Mouse (Mus musculus): Measurements from ENCODE around the gene Nol7.

Nol7 gene

DNA sequence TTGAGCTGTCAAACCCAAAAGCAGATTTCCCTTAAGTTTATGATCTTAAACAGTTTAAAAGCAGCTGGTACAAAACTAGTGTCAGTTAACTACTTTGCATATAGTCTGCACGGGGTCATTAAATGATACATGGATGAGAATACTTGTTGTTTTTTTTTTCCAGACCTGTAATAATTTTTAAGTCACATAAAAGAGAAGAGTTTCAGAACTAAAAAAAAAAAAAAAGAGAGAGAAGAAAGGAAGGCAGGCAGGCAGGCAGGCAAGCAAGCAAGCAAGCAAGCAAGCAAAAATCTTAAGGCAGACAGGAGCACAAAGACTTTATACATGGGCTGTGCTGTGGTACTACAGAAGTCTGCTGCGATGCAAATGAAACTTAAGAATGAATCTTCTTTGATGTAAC is 35.2 kb downstream of the Nol7 start:
- no peak for DNase-seq (ENCODE audit: low spot score)

DNA sequence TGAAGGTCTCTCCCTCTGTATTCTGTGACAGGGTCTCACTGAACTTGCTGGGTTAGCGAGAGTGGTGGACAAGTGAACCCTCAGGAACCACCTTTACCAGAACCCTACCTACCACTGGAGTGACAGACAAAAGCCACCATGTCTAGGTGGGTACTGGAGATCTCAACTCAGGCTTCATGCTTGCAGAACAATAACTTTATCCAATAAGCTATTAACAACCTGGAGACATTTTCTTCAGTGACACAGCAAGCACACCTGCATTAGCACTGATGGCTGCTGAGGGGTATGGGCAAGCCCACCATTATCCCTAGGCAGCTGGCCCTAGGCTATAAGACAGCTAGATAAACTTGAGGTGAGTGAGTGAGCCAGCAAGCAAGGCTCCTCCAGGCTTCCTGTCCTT is 42.2 kb downstream of the Nol7 start:
- DNase-seq (ENCODE audit: low spot score), result no peak

DNA sequence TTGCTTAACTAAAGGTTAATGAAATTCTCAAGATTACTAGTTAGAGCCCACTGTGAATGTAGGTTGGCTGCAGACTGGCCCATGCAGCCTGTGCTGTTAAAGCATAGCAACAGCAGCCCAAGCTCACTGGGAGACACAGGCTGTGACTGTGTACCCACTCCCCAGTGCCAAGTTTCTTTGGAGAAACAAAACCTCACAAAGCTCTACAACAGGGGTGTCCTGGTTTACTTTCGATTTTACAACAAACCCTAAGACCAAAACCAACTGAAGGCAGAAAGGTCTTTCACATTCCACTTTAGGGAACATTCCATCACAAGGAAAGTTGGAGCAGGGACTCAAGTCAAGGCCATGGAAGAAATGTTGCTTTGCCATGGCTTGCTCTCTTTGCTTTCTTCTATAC is 44.4 kb downstream of the Nol7 start:
- no peak for DNase-seq (ENCODE audit: low spot score)

DNA sequence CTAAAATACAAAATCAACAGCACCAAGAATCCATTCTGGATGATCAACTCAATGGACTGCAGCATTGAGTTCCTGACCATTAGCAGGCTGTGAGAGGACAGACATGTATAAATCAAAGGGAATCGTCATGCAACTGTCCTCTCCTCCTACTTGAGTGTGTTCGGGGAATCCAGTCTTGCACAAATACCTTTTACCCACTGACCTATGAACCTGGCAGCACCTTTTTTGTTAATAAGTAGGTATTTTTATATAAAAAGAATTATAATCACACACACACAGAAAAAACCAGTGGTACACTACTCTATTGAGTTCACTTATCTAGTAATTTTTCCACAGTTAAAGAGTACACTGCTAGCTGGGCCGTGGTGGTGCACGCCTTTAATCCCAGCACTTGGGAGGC is 45.5 kb downstream of the Nol7 start:
- no peak for DNase-seq (ENCODE audit: low spot score)

DNA sequence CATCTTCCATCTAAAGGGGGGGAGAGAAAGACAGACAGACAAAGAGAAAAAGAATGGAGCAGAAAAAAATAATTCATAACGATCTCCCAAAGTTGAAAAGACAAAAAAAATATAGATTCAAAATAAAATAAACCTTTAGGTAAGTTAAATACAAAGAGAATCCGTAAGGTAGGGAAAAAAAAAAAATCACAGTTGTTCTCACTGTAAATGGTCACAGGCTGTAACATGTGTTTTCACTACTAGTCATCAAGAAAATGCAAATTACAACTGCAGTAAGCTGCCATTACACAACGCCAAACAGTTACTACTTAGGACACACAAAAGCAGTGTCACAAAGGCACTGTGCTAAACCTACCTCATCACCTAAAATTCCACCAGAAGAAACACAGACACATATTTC is 46.5 kb downstream of the Nol7 start:
- no peak for DNase-seq (ENCODE audit: low spot score)

DNA sequence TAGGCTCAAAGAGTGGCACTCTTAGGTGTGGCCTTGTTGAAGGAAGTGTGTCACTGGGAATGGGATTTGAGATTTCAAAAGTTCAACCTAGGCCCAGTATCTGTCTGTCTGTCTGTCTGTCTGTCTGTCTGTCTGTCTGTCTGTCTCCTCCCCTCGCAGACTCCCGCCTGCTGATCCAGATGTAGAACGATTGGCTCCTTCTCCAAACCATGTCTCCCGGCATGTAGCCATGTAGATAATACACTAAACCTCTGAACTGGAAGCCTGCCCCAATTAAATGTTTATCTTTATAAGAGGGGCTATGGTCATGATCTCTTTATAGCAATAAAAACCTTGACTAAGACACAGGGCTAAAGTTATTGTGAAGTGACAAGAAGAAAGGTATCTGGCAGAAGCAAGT is 47.6 kb downstream of the Nol7 start:
- DNase-seq (ENCODE audit: low spot score), result no peak

DNA sequence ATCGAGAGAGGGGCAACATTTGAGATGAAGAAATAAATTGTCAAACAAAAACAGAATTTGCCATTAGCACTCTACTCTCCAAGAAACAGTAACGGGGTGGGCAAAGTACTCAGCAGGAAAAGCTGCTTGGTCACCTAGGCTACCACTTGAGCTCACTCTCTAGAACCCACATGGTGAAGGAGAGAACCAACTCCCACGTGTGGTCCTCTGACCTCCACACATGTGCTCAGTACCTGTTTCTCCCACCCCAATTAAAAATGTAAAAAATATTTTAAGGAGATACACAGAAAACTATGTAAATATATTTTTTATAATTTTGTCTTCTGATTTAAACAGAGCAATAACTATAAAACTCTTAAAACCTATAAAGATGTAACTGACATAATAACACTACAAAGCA is 49.5 kb downstream of the Nol7 start:
- DNase-seq (ENCODE audit: low spot score), result no peak

DNA sequence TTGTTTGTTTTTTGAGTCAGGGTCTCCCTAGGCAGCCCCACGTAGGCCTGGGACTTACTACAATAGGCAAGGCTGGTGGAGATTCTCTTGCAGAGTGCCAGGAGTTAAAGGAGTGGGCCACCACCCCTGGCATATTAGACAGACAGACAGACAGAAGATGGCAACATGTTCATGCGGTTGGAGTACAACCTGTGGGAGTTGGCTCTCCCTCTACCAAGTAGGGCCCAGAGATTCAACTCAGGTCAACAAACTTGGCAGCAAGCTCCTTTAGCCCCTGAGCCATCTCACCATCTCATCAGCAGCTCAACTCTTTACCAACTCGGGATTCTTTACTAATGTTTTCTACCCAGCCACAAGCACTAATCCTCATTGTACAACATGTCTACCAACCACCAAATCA is 52.5 kb downstream of the Nol7 start:
- no peak for DNase-seq (ENCODE audit: low spot score)

DNA sequence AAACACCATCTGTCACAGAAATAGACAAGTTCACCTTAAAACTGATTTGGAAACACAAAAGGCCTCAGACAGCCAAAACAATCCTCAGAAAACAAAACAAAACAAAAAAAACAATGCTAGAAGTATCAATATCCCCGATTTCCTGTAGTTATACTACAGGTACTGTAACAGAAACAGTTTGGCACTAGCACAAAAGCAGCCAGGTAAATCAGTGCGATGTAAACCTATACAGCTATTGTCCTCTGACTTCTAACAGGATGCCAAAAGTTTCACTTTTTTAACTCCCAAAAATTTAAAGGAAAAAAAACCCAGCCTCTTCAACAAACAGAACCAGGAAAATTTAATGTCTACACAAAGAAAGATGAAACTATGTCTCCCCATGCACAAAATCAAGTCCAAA is 54.0 kb downstream of the Nol7 start:
- no peak for DNase-seq (ENCODE audit: low spot score)

DNA sequence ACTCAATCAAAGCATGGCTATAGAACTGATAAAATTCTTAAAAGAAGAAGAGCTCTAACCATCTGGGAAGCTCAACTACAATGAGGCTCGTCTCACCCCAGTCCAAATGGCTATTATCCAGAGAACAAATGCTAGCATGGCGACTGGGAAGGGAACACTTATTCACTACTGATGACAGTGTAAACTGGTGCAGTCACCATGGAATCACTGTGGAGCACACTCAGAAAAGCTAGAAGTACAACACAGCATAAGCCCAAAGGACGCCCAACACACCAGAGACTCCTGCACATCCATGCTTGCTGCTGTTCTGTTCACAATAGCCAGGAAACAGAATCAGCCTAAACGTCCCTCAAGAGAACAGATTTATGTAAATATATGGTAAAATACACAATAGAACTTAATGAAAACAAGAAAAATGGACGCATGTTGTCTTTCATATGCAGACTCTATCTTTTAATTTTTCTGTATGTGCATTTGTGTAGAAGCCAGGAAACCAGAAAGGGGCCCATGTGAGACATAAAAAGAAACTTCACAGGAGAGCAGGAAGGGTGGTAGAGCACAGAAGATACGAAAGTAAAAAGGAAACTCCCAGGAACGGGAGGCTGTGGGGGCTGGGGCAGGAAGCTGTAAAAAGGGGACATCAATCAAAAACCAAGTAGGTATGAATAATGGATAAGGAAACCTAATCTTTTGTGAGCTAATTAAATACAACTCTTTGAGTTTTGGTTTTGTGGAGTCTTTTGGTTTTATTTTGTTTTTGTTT is 54.8 kb downstream of the Nol7 start:
- DNase-seq (ENCODE audit: low spot score), result no peak

DNA sequence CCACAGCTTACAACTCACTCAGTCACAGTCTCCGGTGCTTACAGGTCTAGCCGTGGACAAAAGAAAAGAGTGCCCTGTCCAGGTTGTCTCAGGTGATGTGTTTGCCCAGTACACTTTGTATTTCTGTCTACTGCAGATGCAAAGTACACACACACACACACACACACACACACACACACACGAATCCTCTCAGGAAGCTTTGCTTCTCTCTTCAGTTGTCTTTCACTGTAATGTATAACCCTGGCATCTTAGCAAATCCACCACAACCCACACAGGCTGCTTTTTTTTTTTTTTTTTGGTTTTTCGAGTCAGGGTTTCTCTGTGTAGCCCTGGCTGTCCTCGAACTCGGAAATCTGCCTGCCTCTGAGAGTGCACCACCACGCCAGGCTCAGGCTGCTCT is 56.2 kb downstream of the Nol7 start:
- no peak for DNase-seq (ENCODE audit: low spot score)

Data from urinary bladder, postnatal 10 days (tissue).